12 mouse cellular contexts compared by ENCODE assay signal in the genomic region with DNA sequence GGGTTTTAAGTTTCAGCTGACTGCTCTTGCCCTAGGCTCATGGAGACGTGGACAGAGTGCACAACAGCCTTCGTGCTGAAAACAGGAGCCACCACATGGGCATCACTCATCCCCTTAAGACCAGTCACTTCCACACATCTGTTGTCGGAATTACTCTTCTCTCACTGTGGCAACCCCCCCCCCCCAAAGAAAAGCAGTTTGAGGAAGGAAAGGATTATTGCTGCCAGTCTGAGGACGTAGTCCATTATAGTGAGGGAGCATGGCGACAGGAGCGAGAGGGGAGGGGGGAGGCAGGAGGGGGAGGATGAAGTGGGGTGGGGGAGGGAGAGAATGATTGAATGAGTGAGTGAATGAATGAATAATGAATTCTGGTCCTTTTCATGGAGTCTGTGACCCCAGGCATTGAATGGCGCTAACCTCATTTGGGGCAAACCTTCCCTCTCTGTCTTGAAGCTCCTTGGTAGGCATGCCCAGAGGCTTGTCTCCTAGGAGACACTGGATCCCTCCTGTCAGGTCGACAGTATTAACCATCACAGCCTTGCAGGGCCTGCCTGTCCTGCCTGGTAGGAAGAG.
DNase-seq lines count a peak whose midpoint lies in the region; ATAC-seq and TF ChIP-seq lines count a peak whose summit lies in the region.
"Had no signal": no experiment of that assay in that cellular context is flagged by ENCODE, and none has a peak within 500 bp of the region (broad histone marks: within the 10 kb centered on the region; RNA-seq: fewer than 3 reads in every experiment).

No protein-coding gene starts in this region.

- no peak overlapping the region for H3K27ac ChIP-seq in neural tube, embryonic 15.5 days (replicated peaks)
- H3K27ac ChIP-seq in forebrain, embryonic 15.5 days (replicated peaks): 0 out of 2 replicates have a peak overlapping the region, but pooled peaks have one; percentile 32
- H3K27ac ChIP-seq in neural tube, embryonic 13.5 days (replicated peaks): peak overlapping the region; percentile 38; the same call in 1 of the 2 replicates
- H3K27ac ChIP-seq in kidney, adult 2 months (ENCODE audit: insufficient read depth, low read depth, low read length): no peak overlapping the region
- no peak overlapping the region for H3K27ac ChIP-seq in heart, embryonic 11.5 days (ENCODE audit: low read depth, low read length)
- H3K27ac ChIP-seq: macrophage had no signal

- peak; percentile 37 for DNase-seq in neural tube, embryonic 10.5 days (ENCODE audit: extremely low spot score, low spot score)
- DNase-seq in mesoderm, embryonic 11.5 days (ENCODE audit: low read depth, low spot score): peak; percentile 64
- DNase-seq in kidney, adult 2 months: no peak
- no peak for DNase-seq in kidney, adult 11 months
- DNase-seq: cerebellum, adult 8-10 months; liver, postnatal 0 days; thymus, postnatal 14 days had no signal

- no peaks in the 10 kb centered on the region; the same call in 1 of the 2 replicates for H3K27me3 ChIP-seq in neural tube, embryonic 15.5 days (replicated peaks)
- no peaks in the 10 kb centered on the region for H3K27me3 ChIP-seq in forebrain, embryonic 15.5 days
- H3K27me3 ChIP-seq in neural tube, embryonic 13.5 days: no peaks in the 10 kb centered on the region
- no peaks in the 10 kb centered on the region for H3K27me3 ChIP-seq in kidney, adult 2 months (replicated peaks; ENCODE audit: control insufficient read depth, insufficient read depth, low read length)
- no peaks in the 10 kb centered on the region for H3K27me3 ChIP-seq in heart, embryonic 11.5 days (ENCODE audit: control insufficient read depth, insufficient read depth, low read length)

- H3K9ac ChIP-seq in neural tube, embryonic 15.5 days (replicated peaks): no peak overlapping the region
- H3K9ac ChIP-seq in forebrain, embryonic 15.5 days (replicated peaks): no peak overlapping the region
- H3K9ac ChIP-seq in neural tube, embryonic 13.5 days: 0 out of 2 replicates have a peak overlapping the region, but pooled peaks have one; percentile 17
- no peak overlapping the region for H3K9ac ChIP-seq in heart, embryonic 11.5 days (ENCODE audit: low read depth, low read length)
- H3K9ac ChIP-seq: liver, postnatal 0 days had no signal

- H3K4me2 ChIP-seq in neural tube, embryonic 15.5 days: no peak overlapping the region
- no peak overlapping the region for H3K4me2 ChIP-seq in forebrain, embryonic 15.5 days (replicated peaks)
- peak overlapping the region; percentile 11; the same call in 1 of the 2 replicates for H3K4me2 ChIP-seq in neural tube, embryonic 13.5 days
- no peak overlapping the region for H3K4me2 ChIP-seq in heart, embryonic 11.5 days

- peaks cover 29% of the 10 kb centered on the region for H3K4me1 ChIP-seq in neural tube, embryonic 15.5 days
- H3K4me1 ChIP-seq in forebrain, embryonic 15.5 days: peaks cover 17% of the 10 kb centered on the region
- H3K4me1 ChIP-seq in neural tube, embryonic 13.5 days (replicated peaks): peaks cover 27% of the 10 kb centered on the region
- no peaks in the 10 kb centered on the region for H3K4me1 ChIP-seq in kidney, adult 2 months (ENCODE audit: control insufficient read depth, insufficient read depth, low read length)
- peaks cover 17% of the 10 kb centered on the region for H3K4me1 ChIP-seq in heart, embryonic 11.5 days (ENCODE audit: control insufficient read depth, insufficient read depth, low read length)

- no peak overlapping the region for H3K4me3 ChIP-seq in neural tube, embryonic 15.5 days (replicated peaks)
- H3K4me3 ChIP-seq in forebrain, embryonic 15.5 days: no peak overlapping the region
- no peak overlapping the region for H3K4me3 ChIP-seq in neural tube, embryonic 13.5 days
- H3K4me3 ChIP-seq in kidney, adult 2 months (ENCODE audit: insufficient read depth, low read depth, low read length): no peak overlapping the region
- H3K4me3 ChIP-seq in heart, embryonic 11.5 days (ENCODE audit: low read depth, low read length): no peak overlapping the region

- H3K9me3 ChIP-seq in neural tube, embryonic 15.5 days (replicated peaks): no peaks in the 10 kb centered on the region
- no peaks in the 10 kb centered on the region for H3K9me3 ChIP-seq in forebrain, embryonic 15.5 days
- H3K9me3 ChIP-seq in neural tube, embryonic 13.5 days: no peaks in the 10 kb centered on the region
- H3K9me3 ChIP-seq in heart, embryonic 11.5 days (replicated peaks; ENCODE audit: control insufficient read depth, low read length): no peaks in the 10 kb centered on the region

- no peak for ATAC-seq in neural tube, embryonic 15.5 days (ENCODE audit: low FRiP score)
- ATAC-seq in forebrain, embryonic 15.5 days (replicated peaks): peak; percentile 33
- ATAC-seq in neural tube, embryonic 13.5 days (ENCODE audit: low read depth): peak; percentile 73
- ATAC-seq in heart, embryonic 11.5 days (replicated peaks; ENCODE audit: insufficient number of reproducible peaks, low FRiP score, low TSS enrichment): no peak
- ATAC-seq: liver, postnatal 0 days had no signal

- H3K36me3 ChIP-seq in neural tube, embryonic 15.5 days: no peaks in the 10 kb centered on the region
- H3K36me3 ChIP-seq in forebrain, embryonic 15.5 days: no peaks in the 10 kb centered on the region
- no peaks in the 10 kb centered on the region for H3K36me3 ChIP-seq in neural tube, embryonic 13.5 days
- no peaks in the 10 kb centered on the region for H3K36me3 ChIP-seq in kidney, adult 2 months (ENCODE audit: control insufficient read depth, insufficient read depth, low read length)
- no peaks in the 10 kb centered on the region for H3K36me3 ChIP-seq in heart, embryonic 11.5 days (ENCODE audit: control insufficient read depth, insufficient read depth, low read length)

- TF ChIP-seq POLR2A in kidney, adult 2 months (IDR thresholded peaks at IDR 0.05; ENCODE audit: low read depth, low read length): no peak

- WGBS in neural tube, embryonic 15.5 days: 10% methylated on average over 8 of the region's 8 CpGs
- 24% methylated on average over 8 of the region's 8 CpGs for WGBS in forebrain, embryonic 15.5 days
- WGBS in neural tube, embryonic 13.5 days: 15% methylated on average over 8 of the region's 8 CpGs
- 82% methylated on average over 8 of the region's 8 CpGs for WGBS in kidney, adult 2 months
- 65% methylated on average over 8 of the region's 8 CpGs for WGBS in heart, embryonic 11.5 days (ENCODE audit: insufficient replicate concordance)

- no peak for TF ChIP-seq CTCF in kidney, adult 2 months (conservative IDR thresholded peaks at IDR 0.05; ENCODE audit: insufficient read depth, insufficient read length, low read depth, low read length)

Comparison
In these comparisons a context has a peak if more than half of its experiments do, and no peak if none do; other contexts are left out.
1. ATAC-seq: peak in forebrain, embryonic 15.5 days (single experiment) and neural tube, embryonic 13.5 days (single experiment); none in neural tube, embryonic 15.5 days (single experiment) and heart, embryonic 11.5 days (single experiment).
2. H3K27ac ChIP-seq: peak in forebrain, embryonic 15.5 days (single experiment) and neural tube, embryonic 13.5 days (single experiment); none in neural tube, embryonic 15.5 days (single experiment), kidney, adult 2 months (single experiment) and heart, embryonic 11.5 days (single experiment).
3. DNase-seq: peak in neural tube, embryonic 10.5 days (single experiment) and mesoderm, embryonic 11.5 days (single experiment); none in kidney, adult 2 months (single experiment) and kidney, adult 11 months (single experiment).